Mouse (Mus musculus) heart, postnatal 0 days (tissue): ENCODE data around the gene Ago3.

Source experiments
- CTCF ChIP-seq: IDR thresholded peaks from 2 replicates; pipeline ENCODE4 v1.5.1; 2016; ENCODE audit warnings: antibody characterized with exemption, control low read depth, low read depth
- EP300 ChIP-seq: IDR thresholded peaks from 2 replicates; pipeline ENCODE4 v1.6.1; 2016; ENCODE audit warnings: antibody characterized with exemption, low read depth

- TF ChIP-seq EP300 (no peak), CTCF (no peak)
Observed at GRCm38 (mm10) chr4:126324861-126325260, 104.5 kb downstream of the Ago3 start.
